Mouse (Mus musculus) embryonic facial prominence, embryonic 10.5 days (tissue): ENCODE measurements around the gene U2af1l4. TPM values are rescaled to one million over a fixed set of nuclear protein-coding genes. Genes with fewer than 3 reads are reported as not detected.

Experiments used
- DNase-seq: peaks from one replicate; pipeline ENCODE4 v3.0.0-alpha.2; 2017; ENCODE audit warnings: low spot score
- H3K27ac ChIP-seq: fragments of 300-500 bp; sonication (generic); replicated peaks from 2 replicates; pipeline ENCODE4 v1.5.1; 2016; ENCODE audit warnings: mild to moderate bottlenecking
- H3K27me3 ChIP-seq: fragments of 300-500 bp; sonication (generic); replicated peaks from 2 replicates; pipeline ENCODE4 v1.6.1; 2016; ENCODE audit warnings: low read depth, mild to moderate bottlenecking; ENCODE audit not compliant: poor library complexity, severe bottlenecking
- H3K36me3 ChIP-seq: fragments of 300-500 bp; sonication (generic); replicated peaks from 2 replicates; pipeline ENCODE4 v1.6.1; 2016; ENCODE audit warnings: mild to moderate bottlenecking, moderate library complexity
- H3K4me1 ChIP-seq: fragments of 300-500 bp; sonication (generic); 2 replicates; pipeline ENCODE4 v1.6.1; 2016
- H3K4me3 ChIP-seq: fragments of 300-500 bp; sonication (generic); 2 replicates; pipeline ENCODE4 v1.5.1; 2016; ENCODE audit warnings: mild to moderate bottlenecking, moderate library complexity
- H3K9me3 ChIP-seq: fragments of 300-500 bp; sonication (generic); 2 replicates; pipeline ENCODE4 v1.6.1; 2016; ENCODE audit warnings: mild to moderate bottlenecking
- WGBS: fragments of 180-500 bp; shearing (Covaris S2); methylation state at CpG from one replicate; pipeline ENCODE4 v1.1.7; 2016; 5-methylcytosine and 5-hydroxymethylcytosine counted together
- polyA plus RNA-seq: library from polyadenylated mRNA; unstranded; fragments of >200 nt; fragmentation: Nextera tagmentation; extraction: Ambion mirVana; gene quantifications from 2 replicates; pipeline ENCODE4 v1.2.1, GENCODE M21; 2016

The U2af1l4 gene
- polyA plus RNA-seq, 1 experiment from 2014 or later: 94.9 TPM

DNA sequence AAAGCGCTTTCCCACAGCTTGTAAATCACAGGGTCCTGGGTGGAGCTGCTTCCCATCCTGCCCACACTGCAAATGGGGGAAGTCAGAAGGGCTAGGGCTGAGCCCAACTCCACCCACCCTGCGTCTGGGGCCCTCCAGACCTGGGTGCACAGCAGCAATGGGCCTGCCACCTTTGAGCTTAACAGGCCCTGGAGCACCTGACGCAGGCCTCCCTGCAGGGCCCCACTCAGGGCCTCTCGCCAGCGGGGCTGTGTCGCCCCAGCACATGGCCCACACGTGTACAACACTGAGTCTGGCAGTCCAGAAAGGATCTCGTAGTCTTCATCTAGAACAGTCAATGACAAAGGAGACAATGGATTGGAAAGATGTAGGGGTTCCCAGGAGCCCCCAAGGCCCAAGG, 16.8 kb downstream of the U2af1l4 start:
- no peak for DNase-seq
- H3K4me3 ChIP-seq: no peak overlapping the region
- peaks cover 100% of the 10 kb centered on the region for H3K36me3 ChIP-seq
- no peaks in the 10 kb centered on the region for H3K4me1 ChIP-seq
- H3K9me3 ChIP-seq: no peaks in the 10 kb centered on the region
- no peak overlapping the region for H3K27ac ChIP-seq
- WGBS: 96% methylated on average over 8 of the region's 8 CpGs
- no peaks in the 10 kb centered on the region for H3K27me3 ChIP-seq

- H3K4me1 ChIP-seq: peaks cover 1% of the 10 kb centered on the region
- 95% methylated on average over 16 of the region's 16 CpGs for WGBS
- no peak overlapping the region for H3K4me3 ChIP-seq
- H3K27me3 ChIP-seq: no peaks in the 10 kb centered on the region
- no peak overlapping the region for H3K27ac ChIP-seq
- no peaks in the 10 kb centered on the region for H3K9me3 ChIP-seq
- DNase-seq: no peak
- peaks cover 100% of the 10 kb centered on the region for H3K36me3 ChIP-seq
Observed at GRCm38 (mm10) chr7:30581547-30581946, 18.4 kb downstream of the U2af1l4 start.

GRCm38 (mm10) chr7:30584339-30584738, 21.2 kb downstream of the U2af1l4 start:
- H3K4me1 ChIP-seq: peaks cover 15% of the 10 kb centered on the region
- no peak for DNase-seq
- peaks cover 78% of the 10 kb centered on the region for H3K36me3 ChIP-seq
- H3K9me3 ChIP-seq: no peaks in the 10 kb centered on the region
- H3K27ac ChIP-seq: no peak overlapping the region
- H3K4me3 ChIP-seq: no peak overlapping the region
- 93% methylated on average over 10 of the region's 10 CpGs for WGBS
- H3K27me3 ChIP-seq: no peaks in the 10 kb centered on the region

GRCm38 (mm10) chr7:30585170-30585569, 22.1 kb downstream of the U2af1l4 start:
- WGBS: 94% methylated on average over 7 of the region's 7 CpGs
- Histone ChIP-seq H3K4me1 (peaks cover 21% of the 10 kb centered on the region), H3K27me3 (no peaks in the 10 kb centered on the region), H3K36me3 (peaks cover 70% of the 10 kb centered on the region), H3K9me3 (no peaks in the 10 kb centered on the region), H3K27ac (no peak overlapping the region), H3K4me3 (peak overlapping the region; percentile 8; the same call in 1 of the 2 replicates)
- DNase-seq: no peak

- 90% methylated on average over 28 of the region's 28 CpGs for WGBS
- Histone ChIP-seq H3K4me1 (peaks cover 24% of the 10 kb centered on the region), H3K27ac (no peak overlapping the region), H3K36me3 (peaks cover 56% of the 10 kb centered on the region), H3K27me3 (no peaks in the 10 kb centered on the region), H3K4me3 (peak overlapping the region; percentile 99), H3K9me3 (no peaks in the 10 kb centered on the region)
- DNase-seq: no peak
Observed at GRCm38 (mm10) chr7:30586455-30587020, 23.4 kb downstream of the U2af1l4 start.

DNA sequence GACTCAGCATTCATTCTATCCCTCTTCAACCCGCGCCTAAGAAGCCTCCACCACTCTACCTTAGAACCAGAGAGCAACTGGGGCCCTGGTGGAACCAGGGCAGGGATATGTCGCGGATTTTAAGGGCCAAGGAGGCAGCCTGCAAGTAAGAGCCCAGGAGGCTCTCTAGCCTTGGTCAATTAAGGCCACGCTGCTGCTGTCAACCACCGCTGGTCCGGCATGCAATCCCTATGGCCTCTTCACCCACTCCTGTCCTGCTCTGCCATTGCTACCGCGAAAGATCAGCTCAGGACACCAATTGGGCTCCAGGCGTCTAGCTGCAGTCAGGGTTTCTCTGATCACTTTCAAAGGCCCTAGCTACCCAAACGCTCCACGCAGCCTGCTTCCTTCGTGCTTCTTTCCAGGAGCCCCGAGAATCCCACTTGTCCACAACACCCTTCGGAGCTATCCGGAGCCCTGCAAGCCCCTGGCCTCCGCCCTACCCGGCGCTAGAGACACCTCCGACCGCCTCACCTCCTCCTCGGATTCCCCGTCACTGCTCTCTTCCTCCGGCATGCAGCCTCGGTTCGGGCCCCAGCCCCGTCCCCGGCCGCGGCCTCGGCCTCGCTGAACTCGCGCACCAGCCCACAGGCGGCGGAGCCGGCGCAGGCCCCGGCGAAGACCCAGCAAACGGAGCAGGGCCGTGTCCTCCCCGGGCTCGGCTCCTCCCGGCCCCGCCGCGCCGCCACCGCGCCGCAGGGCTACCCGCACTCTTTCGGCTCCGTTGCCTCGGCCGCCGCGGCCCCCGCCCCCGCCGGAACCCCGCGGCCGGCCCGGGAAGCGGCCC, 25.0 kb downstream of the U2af1l4 start:
- Histone ChIP-seq H3K4me3 (peak overlapping the region; percentile 99), H3K27me3 (no peaks in the 10 kb centered on the region), H3K36me3 (peaks cover 41% of the 10 kb centered on the region), H3K27ac (peak overlapping the region; percentile 99), H3K4me1 (peaks cover 24% of the 10 kb centered on the region), H3K9me3 (no peaks in the 10 kb centered on the region)
- no peak for DNase-seq
- under 1% methylated on average over 67 of the region's 67 CpGs for WGBS

- under 1% methylated on average over 66 of the region's 68 CpGs for WGBS
- Histone ChIP-seq H3K27me3 (no peaks in the 10 kb centered on the region), H3K9me3 (no peaks in the 10 kb centered on the region), H3K4me3 (peak within 1 kb of the TSS; percentile 99), H3K27ac (peak within 1 kb of the TSS; percentile 99), H3K4me1 (peaks cover 24% of the 10 kb centered on the region), H3K36me3 (peaks cover 33% of the 10 kb centered on the region)
- DNase-seq: peak; percentile 99
Observed at GRCm38 (mm10) chr7:30588676-30589434, 25.8 kb downstream of the U2af1l4 start, which contains the start of gene Kmt2b. Gene Kmt2b, minus strand, starts transcription at chr7:30588726.

GRCm38 (mm10) chr7:30589435-30590301, 26.6 kb downstream of the U2af1l4 start:
- Histone ChIP-seq H3K27me3 (no peaks in the 10 kb centered on the region), H3K36me3 (peaks cover 25% of the 10 kb centered on the region), H3K4me3 (peak overlapping the region; percentile 99), H3K4me1 (peaks cover 24% of the 10 kb centered on the region), H3K9me3 (no peaks in the 10 kb centered on the region), H3K27ac (peak overlapping the region; percentile 99)
- peak; percentile 90 for DNase-seq
- WGBS: 30% methylated on average over 40 of the region's 40 CpGs

GRCm38 (mm10) chr7:30590927-30591604, 28.0 kb downstream of the U2af1l4 start:
- WGBS: 87% methylated on average over 9 of the region's 9 CpGs
- no peaks in the 10 kb centered on the region for H3K27me3 ChIP-seq
- H3K9me3 ChIP-seq: no peaks in the 10 kb centered on the region
- DNase-seq: no peak
- peaks cover 24% of the 10 kb centered on the region for H3K4me1 ChIP-seq
- peaks cover 11% of the 10 kb centered on the region for H3K36me3 ChIP-seq
- no peak overlapping the region for H3K27ac ChIP-seq
- no peak overlapping the region for H3K4me3 ChIP-seq

GRCm38 (mm10) chr7:30591605-30591951, 28.5 kb downstream of the U2af1l4 start:
- Histone ChIP-seq H3K36me3 (peaks cover 6% of the 10 kb centered on the region), H3K4me1 (peaks cover 22% of the 10 kb centered on the region), H3K4me3 (no peak overlapping the region), H3K27ac (no peak overlapping the region), H3K27me3 (no peaks in the 10 kb centered on the region), H3K9me3 (no peaks in the 10 kb centered on the region)
- no peak for DNase-seq
- WGBS: 40% methylated on average over 4 of the region's 4 CpGs

DNA sequence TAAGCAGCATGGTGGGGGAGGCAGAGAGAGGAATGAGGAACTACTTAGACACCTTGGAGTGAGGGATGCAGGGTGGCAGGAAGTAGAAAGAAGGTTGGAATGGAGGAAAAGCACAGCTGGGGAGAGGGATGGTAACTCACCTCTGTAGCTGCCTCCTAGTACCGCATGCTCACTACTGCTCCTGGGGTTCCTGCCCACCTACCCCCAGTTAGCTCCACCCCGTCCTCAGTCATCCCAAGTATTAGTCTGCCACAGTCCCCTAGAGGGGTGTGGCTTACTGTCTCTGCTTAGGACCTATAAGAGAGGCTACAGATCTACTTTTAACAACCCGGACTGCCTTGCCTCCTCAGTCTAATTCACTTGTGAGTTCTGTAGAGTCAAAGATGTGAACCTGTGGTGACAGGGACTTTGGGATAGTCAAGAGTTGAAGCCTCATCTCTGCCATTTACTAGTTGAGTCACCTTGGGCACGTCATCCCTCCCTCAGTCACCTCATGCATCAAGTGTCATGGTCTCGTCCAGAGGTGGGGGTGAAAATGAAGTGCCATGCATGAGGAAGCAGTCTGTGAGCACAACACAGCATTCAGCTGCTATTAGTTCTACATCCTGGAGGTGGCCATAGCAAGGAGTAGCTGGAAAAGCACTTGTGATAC, 29.8 kb downstream of the U2af1l4 start:
- WGBS: 62% methylated on average over 5 of the region's 5 CpGs
- Histone ChIP-seq H3K4me1 (peaks cover 9% of the 10 kb centered on the region), H3K27ac (no peak overlapping the region), H3K36me3 (no peaks in the 10 kb centered on the region), H3K4me3 (no peak overlapping the region), H3K27me3 (no peaks in the 10 kb centered on the region), H3K9me3 (no peaks in the 10 kb centered on the region)
- no peak for DNase-seq
